Mouse (Mus musculus) small intestine, adult 2 months (tissue): ENCODE measurements around the gene Evx2.

Experiments
- CTCF ChIP-seq: fragments of 200-500 bp; IDR thresholded peaks from 2 replicates; pipeline ENCODE4 v1.5.1; 2012; ENCODE audit warnings: low read depth, mild to moderate bottlenecking, control low read depth, inconsistent platforms, low read length, moderate library complexity, mixed read lengths; ENCODE audit not compliant: insufficient replicate concordance, insufficient read length; ENCODE audit errors: extremely low read depth
- POLR2A ChIP-seq: fragments of 200-500 bp; IDR thresholded peaks from 2 replicates; pipeline ENCODE4 v1.6.1; 2012; ENCODE audit warnings: low read depth, mild to moderate bottlenecking, control low read depth, inconsistent platforms, low read length, moderate library complexity

GRCm38 (mm10) chr2:74659507-74660005 is at the start of gene Evx2:
- TF ChIP-seq CTCF: no peak
- no peak for TF ChIP-seq POLR2A
